Mouse (Mus musculus) limb, embryonic 11.5 days (tissue): ENCODE measurements around the gene Itga9. TPM values are rescaled to one million over a fixed set of nuclear protein-coding genes. Genes with fewer than 3 reads are reported as not detected.

ENCODE experiments used
- ATAC-seq: fragments of 200-750 bp; cut with Nextera tagmentation; 2 replicates; pipeline ENCODE4 v1.8.0; 2017; ENCODE audit warnings: low read depth; ENCODE audit not compliant: insufficient number of reproducible peaks, low FRiP score, low TSS enrichment
- DNase-seq: peaks from one replicate; pipeline ENCODE4 v3.0.0-alpha.2; 2015; ENCODE audit warnings: low spot score
- H3K27ac ChIP-seq: fragments of 300-500 bp; sonication (generic); replicated peaks from 2 replicates; pipeline ENCODE4 v1.5.1; 2014; ENCODE audit warnings: low read depth, mild to moderate bottlenecking, low read length
- H3K27me3 ChIP-seq: fragments of 300-500 bp; sonication (generic); 2 replicates; pipeline ENCODE4 v1.6.1; 2014; ENCODE audit warnings: mild to moderate bottlenecking, low read length, mixed read lengths; ENCODE audit not compliant: control insufficient read depth, insufficient read depth
- H3K36me3 ChIP-seq: fragments of 300-500 bp; sonication (generic); 2 replicates; pipeline ENCODE4 v1.6.1; 2014; ENCODE audit warnings: mild to moderate bottlenecking, low read length, moderate library complexity, mixed read lengths; ENCODE audit not compliant: control insufficient read depth, insufficient read depth
- H3K4me1 ChIP-seq: fragments of 300-500 bp; sonication (generic); 2 replicates; pipeline ENCODE4 v1.6.1; 2014; ENCODE audit warnings: low read length, mixed read lengths; ENCODE audit not compliant: control insufficient read depth, insufficient read depth
- H3K4me2 ChIP-seq: fragments of 300-500 bp; sonication (generic); 2 replicates; pipeline ENCODE4 v1.6.1; 2014; ENCODE audit warnings: low read depth, mild to moderate bottlenecking, moderate library complexity; ENCODE audit not compliant: severe bottlenecking
- H3K4me3 ChIP-seq: fragments of 300-500 bp; sonication (generic); 2 replicates; pipeline ENCODE4 v1.5.1; 2014; ENCODE audit warnings: low read depth, low read length
- H3K9ac ChIP-seq: fragments of 300-500 bp; sonication (generic); 2 replicates; pipeline ENCODE4 v1.6.1; 2014; ENCODE audit warnings: mild to moderate bottlenecking, low read length
- H3K9me3 ChIP-seq: fragments of 300-500 bp; sonication (generic); 2 replicates; pipeline ENCODE4 v1.6.1; 2016; ENCODE audit warnings: low read length; ENCODE audit not compliant: control insufficient read depth
- WGBS: fragments of 180-500 bp; shearing (Covaris S2); extraction: QIAGEN DNeasy Blood & Tissue Kit; methylation state at CpG from one replicate; pipeline ENCODE4 v1.1.7; 2014; 5-methylcytosine and 5-hydroxymethylcytosine counted together
- polyA plus RNA-seq: library from polyadenylated mRNA; unstranded; fragments of >200 nt; fragmentation: Nextera tagmentation; extraction: Ambion mirVana; gene quantifications from 2 replicates; pipeline ENCODE4 v1.2.1, GENCODE M21; 2014

The Itga9 gene
- polyA plus RNA-seq, 1 experiment from 2014 or later, result 7.7 TPM

GRCm38 (mm10) chr9:118650976-118651375, 44.5 kb downstream of the Itga9 start:
- ATAC-seq (no peak), DNase-seq (no peak)
- Histone ChIP-seq H3K4me1 (peaks cover 20% of the 10 kb centered on the region), H3K27ac (no peak overlapping the region), H3K9ac (no peak overlapping the region), H3K9me3 (no peaks in the 10 kb centered on the region), H3K4me3 (no peak overlapping the region), H3K36me3 (0 out of 2 replicates have a peak, but pooled peaks cover 2% of the 10 kb centered on the region), H3K4me2 (no peak overlapping the region), H3K27me3 (no peaks in the 10 kb centered on the region)
- WGBS, result 7% methylated on average over 4 of the region's 4 CpGs

- H3K4me3 ChIP-seq, result no peak overlapping the region
- H3K4me1 ChIP-seq, result peaks cover 20% of the 10 kb centered on the region
- H3K27me3 ChIP-seq, result no peaks in the 10 kb centered on the region
- H3K36me3 ChIP-seq, result 0 out of 2 replicates have a peak, but pooled peaks cover 2% of the 10 kb centered on the region
- H3K9ac ChIP-seq, result no peak overlapping the region
- DNase-seq (no peak), ATAC-seq (no peak)
- WGBS, result 78% methylated on average over 2 of the region's 2 CpGs
- H3K9me3 ChIP-seq, result no peaks in the 10 kb centered on the region
- H3K27ac ChIP-seq, result peak overlapping the region; percentile 33; the same call in 1 of the 2 replicates
- H3K4me2 ChIP-seq, result no peak overlapping the region
Observed at GRCm38 (mm10) chr9:118651939-118652338, 45.4 kb downstream of the Itga9 start.

- WGBS, result 8% methylated on average over 1 of the region's 1 CpGs
- Histone ChIP-seq H3K36me3 (0 out of 2 replicates have a peak, but pooled peaks cover 2% of the 10 kb centered on the region), H3K9me3 (no peaks in the 10 kb centered on the region), H3K4me2 (no peak overlapping the region), H3K4me1 (peaks cover 20% of the 10 kb centered on the region), H3K9ac (no peak overlapping the region), H3K4me3 (no peak overlapping the region), H3K27me3 (no peaks in the 10 kb centered on the region), H3K27ac (no peak overlapping the region)
- DNase-seq (peak; percentile 27), ATAC-seq (no peak)
Observed at GRCm38 (mm10) chr9:118653436-118653835, 46.9 kb downstream of the Itga9 start.

GRCm38 (mm10) chr9:118654969-118655368, 48.5 kb downstream of the Itga9 start:
- Histone ChIP-seq H3K4me3 (no peak overlapping the region), H3K9me3 (no peaks in the 10 kb centered on the region), H3K4me2 (no peak overlapping the region), H3K27me3 (no peaks in the 10 kb centered on the region), H3K36me3 (0 out of 2 replicates have a peak, but pooled peaks cover 2% of the 10 kb centered on the region), H3K27ac (0 out of 2 replicates have a peak overlapping the region, but pooled peaks have one; percentile 33), H3K4me1 (peaks cover 20% of the 10 kb centered on the region), H3K9ac (no peak overlapping the region)
- peak; percentile 44 for DNase-seq
- 6% methylated on average over 6 of the region's 6 CpGs for WGBS
- no peak for ATAC-seq

GRCm38 (mm10) chr9:118655726-118656125, 49.2 kb downstream of the Itga9 start:
- Histone ChIP-seq H3K27me3 (no peaks in the 10 kb centered on the region), H3K27ac (no peak overlapping the region), H3K9me3 (no peaks in the 10 kb centered on the region), H3K4me3 (no peak overlapping the region), H3K4me2 (no peak overlapping the region), H3K36me3 (0 out of 2 replicates have a peak, but pooled peaks cover 2% of the 10 kb centered on the region), H3K4me1 (peaks cover 20% of the 10 kb centered on the region), H3K9ac (no peak overlapping the region)
- WGBS, result 88% methylated on average over 3 of the region's 3 CpGs
- ATAC-seq, result no peak
- no peak for DNase-seq

GRCm38 (mm10) chr9:118658159-118658558, 51.7 kb downstream of the Itga9 start:
- Histone ChIP-seq H3K27ac (no peak overlapping the region), H3K9me3 (no peaks in the 10 kb centered on the region), H3K36me3 (no peaks in the 10 kb centered on the region), H3K4me3 (no peak overlapping the region), H3K4me2 (no peak overlapping the region), H3K27me3 (no peaks in the 10 kb centered on the region), H3K9ac (no peak overlapping the region), H3K4me1 (peaks cover 15% of the 10 kb centered on the region)
- 67% methylated on average over 7 of the region's 7 CpGs for WGBS
- DNase-seq, result no peak
- no peak for ATAC-seq

GRCm38 (mm10) chr9:118659809-118660208, 53.3 kb downstream of the Itga9 start:
- H3K4me2 ChIP-seq, result no peak overlapping the region
- DNase-seq, result no peak
- H3K27me3 ChIP-seq, result no peaks in the 10 kb centered on the region
- H3K9ac ChIP-seq, result no peak overlapping the region
- no peak for ATAC-seq
- no peaks in the 10 kb centered on the region for H3K36me3 ChIP-seq
- H3K27ac ChIP-seq, result no peak overlapping the region
- 79% methylated on average over 5 of the region's 5 CpGs for WGBS
- no peak overlapping the region for H3K4me3 ChIP-seq
- peaks cover 4% of the 10 kb centered on the region for H3K4me1 ChIP-seq
- H3K9me3 ChIP-seq, result no peaks in the 10 kb centered on the region

- DNase-seq (no peak), ATAC-seq (no peak)
- H3K4me3 ChIP-seq, result no peak overlapping the region
- H3K27ac ChIP-seq, result no peak overlapping the region
- 53% methylated on average over 7 of the region's 7 CpGs for WGBS
- no peaks in the 10 kb centered on the region for H3K27me3 ChIP-seq
- H3K36me3 ChIP-seq, result no peaks in the 10 kb centered on the region
- no peak overlapping the region for H3K9ac ChIP-seq
- no peak overlapping the region for H3K4me2 ChIP-seq
- H3K4me1 ChIP-seq, result no peaks in the 10 kb centered on the region; the same call in 1 of the 2 replicates
- no peaks in the 10 kb centered on the region for H3K9me3 ChIP-seq
Observed at GRCm38 (mm10) chr9:118660259-118660658, 53.8 kb downstream of the Itga9 start.

- Histone ChIP-seq H3K4me1 (no peaks in the 10 kb centered on the region), H3K27me3 (no peaks in the 10 kb centered on the region), H3K4me2 (no peak overlapping the region), H3K9me3 (no peaks in the 10 kb centered on the region), H3K9ac (no peak overlapping the region), H3K27ac (no peak overlapping the region), H3K4me3 (no peak overlapping the region), H3K36me3 (no peaks in the 10 kb centered on the region)
- WGBS, result 89% methylated on average over 8 of the region's 8 CpGs
- DNase-seq (no peak), ATAC-seq (no peak)
Observed at GRCm38 (mm10) chr9:118662026-118662425, 55.5 kb downstream of the Itga9 start.
